Mouse (Mus musculus): ENCODE measurements around the gene Narf. TPM values are rescaled to one million over a fixed set of nuclear protein-coding genes. Genes with fewer than 3 reads are reported as not detected.
A peak's percentile ranks its signal among the peaks of the same experiment; 100 is the strongest.

The Narf gene
- polyA plus RNA-seq, 1 experiment from 2014 or later: 39.6 TPM

- Histone ChIP-seq H3K4me3 (ENCODE audit: low read depth, low read length) (0 out of 2 replicates have a peak overlapping the region, but pooled peaks have one; percentile 74), H3K9me3 (ENCODE audit: low read depth, low read length) (no peaks in the 10 kb centered on the region), H3K27ac (ENCODE audit: low read depth) (peak overlapping the region; percentile 100), H3K9ac (no peak overlapping the region), H3K36me3 (ENCODE audit: insufficient read depth) (peaks cover 16% of the 10 kb centered on the region), H3K27me3 (ENCODE audit: insufficient read depth, low read length) (no peaks in the 10 kb centered on the region), H3K4me2 (peak overlapping the region; percentile 63), H3K4me1 (ENCODE audit: insufficient read depth) (no peaks in the 10 kb centered on the region)
- DNase-seq (peak; percentile 66), ATAC-seq (ENCODE audit: insufficient read depth) (no peak)
- 25% methylated on average over 9 of the region's 9 CpGs for WGBS
- TF ChIP-seq CTCF (IDR thresholded peaks at IDR 0.05; ENCODE audit: low read depth): peak; percentile 50
Measured at GRCm38 (mm10) chr11:121235475-121236238, 1.4 kb upstream of the Narf start.

- WGBS: 3% methylated on average over 28 of the region's 28 CpGs
- Histone ChIP-seq H3K27ac (ENCODE audit: low read depth) (peak overlapping the region; percentile 94), H3K4me2 (peak overlapping the region; percentile 68), H3K27me3 (ENCODE audit: insufficient read depth, low read length) (no peaks in the 10 kb centered on the region), H3K9ac (peak overlapping the region; percentile 76), H3K9me3 (ENCODE audit: low read depth, low read length) (no peaks in the 10 kb centered on the region), H3K4me3 (ENCODE audit: low read depth, low read length) (peak overlapping the region; percentile 74), H3K4me1 (ENCODE audit: insufficient read depth) (no peaks in the 10 kb centered on the region), H3K36me3 (ENCODE audit: insufficient read depth) (peaks cover 35% of the 10 kb centered on the region)
- ATAC-seq (ENCODE audit: insufficient read depth) (peak; percentile 52), DNase-seq (peak; percentile 57)
- TF ChIP-seq CTCF (IDR thresholded peaks at IDR 0.05; ENCODE audit: low read depth): peak; percentile 61
Measured at GRCm38 (mm10) chr11:121237345-121238128, 484 bp downstream of the Narf start.

GRCm38 (mm10) chr11:121239669-121240068 is 2.6 kb downstream of the Narf start:
- DNase-seq (no peak), ATAC-seq (ENCODE audit: insufficient read depth) (no peak)
- Histone ChIP-seq H3K4me2 (peak overlapping the region; percentile 68), H3K9ac (no peak overlapping the region), H3K9me3 (ENCODE audit: low read depth, low read length) (no peaks in the 10 kb centered on the region), H3K27me3 (ENCODE audit: insufficient read depth, low read length) (no peaks in the 10 kb centered on the region), H3K36me3 (ENCODE audit: insufficient read depth) (peaks cover 53% of the 10 kb centered on the region), H3K4me3 (ENCODE audit: low read depth, low read length) (peak overlapping the region; percentile 74; the same call in 1 of the 2 replicates), H3K4me1 (ENCODE audit: insufficient read depth) (no peaks in the 10 kb centered on the region), H3K27ac (ENCODE audit: low read depth) (peak overlapping the region; percentile 42; the same call in 1 of the 2 replicates)
- WGBS: 84% methylated on average over 2 of the region's 2 CpGs
- TF ChIP-seq CTCF (IDR thresholded peaks at IDR 0.05; ENCODE audit: low read depth): no peak

- TF ChIP-seq CTCF (IDR thresholded peaks at IDR 0.05; ENCODE audit: low read depth): no peak
- no peaks in the 10 kb centered on the region for H3K9me3 ChIP-seq (ENCODE audit: low read depth, low read length)
- no peak overlapping the region for H3K4me3 ChIP-seq (ENCODE audit: low read depth, low read length)
- H3K36me3 ChIP-seq (ENCODE audit: insufficient read depth): peaks cover 96% of the 10 kb centered on the region
- no peak overlapping the region for H3K9ac ChIP-seq
- H3K27me3 ChIP-seq (ENCODE audit: insufficient read depth, low read length): no peaks in the 10 kb centered on the region
- WGBS: 81% methylated on average over 8 of the region's 8 CpGs
- DNase-seq (no peak), ATAC-seq (ENCODE audit: insufficient read depth) (no peak)
- H3K4me2 ChIP-seq: no peak overlapping the region
- H3K27ac ChIP-seq (ENCODE audit: low read depth): no peak overlapping the region
- H3K4me1 ChIP-seq (ENCODE audit: insufficient read depth): no peaks in the 10 kb centered on the region
Measured at GRCm38 (mm10) chr11:121250196-121250595, 13.1 kb downstream of the Narf start.

- Histone ChIP-seq H3K4me3 (ENCODE audit: low read depth, low read length) (peak within 1 kb of the TSS; percentile 100), H3K4me2 (peak within 1 kb of the TSS; percentile 97), H3K9me3 (ENCODE audit: low read depth, low read length) (no peaks in the 10 kb centered on the region), H3K36me3 (ENCODE audit: insufficient read depth) (peaks cover 43% of the 10 kb centered on the region), H3K4me1 (ENCODE audit: insufficient read depth) (peaks cover 7% of the 10 kb centered on the region; the same call in 1 of the 2 replicates), H3K9ac (peak within 1 kb of the TSS; percentile 97), H3K27ac (ENCODE audit: low read depth) (peak within 1 kb of the TSS; percentile 79), H3K27me3 (ENCODE audit: insufficient read depth, low read length) (no peaks in the 10 kb centered on the region)
- DNase-seq: peak; percentile 97
- under 1% methylated on average over 91 of the region's 91 CpGs for WGBS
- TF ChIP-seq CTCF (IDR thresholded peaks at IDR 0.05; ENCODE audit: low read depth): no peak
- peak; percentile 99 for ATAC-seq (ENCODE audit: insufficient read depth)
Measured at GRCm38 (mm10) chr11:121259160-121260100, 22.4 kb downstream of the Narf start, which contains the start of gene Foxk2. Gene Foxk2, plus strand, starts transcription at chr11:121259990.

GRCm38 (mm10) chr11:121260211-121260906 is 23.3 kb downstream of the Narf start:
- under 1% methylated on average over 59 of the region's 60 CpGs for WGBS

More at GRCm38 (mm10) chr11:121260211-121260906, 23.3 kb downstream of the Narf start:
- Histone ChIP-seq H3K36me3 (ENCODE audit: insufficient read depth) (peaks cover 42% of the 10 kb centered on the region), H3K9ac (peak overlapping the region; percentile 97), H3K9me3 (ENCODE audit: low read depth, low read length) (no peaks in the 10 kb centered on the region), H3K4me2 (peak overlapping the region; percentile 97), H3K4me3 (ENCODE audit: low read depth, low read length) (peak overlapping the region; percentile 100), H3K27ac (ENCODE audit: low read depth) (peak overlapping the region; percentile 79), H3K27me3 (ENCODE audit: insufficient read depth, low read length) (no peaks in the 10 kb centered on the region), H3K4me1 (ENCODE audit: insufficient read depth) (peaks cover 7% of the 10 kb centered on the region; the same call in 1 of the 2 replicates)
- peak; percentile 21 for DNase-seq
- peak; percentile 29 for ATAC-seq (ENCODE audit: insufficient read depth)
- no peak for TF ChIP-seq CTCF (IDR thresholded peaks at IDR 0.05; ENCODE audit: low read depth)
